Comparison of ENCODE assay signal across 9 mouse cellular contexts in the genomic region with DNA sequence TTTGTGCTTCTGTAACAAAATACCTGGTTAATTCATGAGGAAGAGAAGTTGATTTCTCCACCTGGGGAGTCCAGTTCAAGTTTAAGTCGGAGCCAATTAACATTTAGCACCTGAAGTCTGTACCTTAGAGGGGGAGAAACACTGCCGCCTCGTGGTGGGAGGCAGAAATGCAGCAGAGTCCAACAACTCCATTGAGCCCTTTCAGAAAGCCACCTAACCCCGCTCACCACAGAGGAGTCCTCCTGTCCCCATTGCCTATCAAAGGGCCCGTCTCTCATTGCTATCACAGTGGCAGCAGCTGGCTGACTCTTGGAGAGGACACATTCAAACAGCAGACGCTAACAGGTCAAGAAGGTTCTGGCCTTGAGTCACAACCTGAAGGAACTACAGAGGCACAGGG. TPM values are rescaled to one million over a fixed set of nuclear protein-coding genes. Genes with fewer than 3 reads are reported as not detected.
A peak's percentile ranks its signal among the peaks of the same experiment; 100 is the strongest.
DNase-seq lines count a peak whose midpoint lies in the region; ATAC-seq lines count a peak whose summit lies in the region.
"Had no signal": no experiment of that assay in that cellular context is flagged by ENCODE, and none has a peak within 500 bp of the region (broad histone marks: within the 10 kb centered on the region; RNA-seq: fewer than 3 reads in every experiment).

No protein-coding gene starts in this region.

- DNase-seq in intestine, embryonic 14.5 days (ENCODE audit: low spot score) = peak; percentile 72
- peak; percentile 86 for DNase-seq in CD4-positive, CD25-positive, alpha-beta regulatory T cell, adult 2 months (ENCODE audit: low read depth, low spot score)
- peak; percentile 62 for DNase-seq in adipocyte (ENCODE audit: low spot score)
- peak; percentile 49 for DNase-seq in embryo, embryonic 10.5 days (ENCODE audit: low spot score)
- DNase-seq in left cerebral cortex, postnatal 4 days = peak; percentile 33
- DNase-seq in retina, postnatal 1 day = peak; percentile 36

- intact Hi-C loops in left cerebral cortex, postnatal 4 days (cut with DNase I) = no loop called here

- no peak overlapping the region for H3K27ac ChIP-seq in intestine, embryonic 14.5 days (ENCODE audit: low read depth)
- no peak overlapping the region for H3K27ac ChIP-seq in intestine, embryonic 16.5 days (ENCODE audit: low read length)
- no peak overlapping the region for H3K27ac ChIP-seq in hindbrain, embryonic 12.5 days

- no peak for ATAC-seq in intestine, embryonic 14.5 days (replicated peaks; ENCODE audit: low FRiP score, low TSS enrichment, low read depth)
- no peak for ATAC-seq in intestine, embryonic 16.5 days
- no peak for ATAC-seq in hindbrain, embryonic 12.5 days (ENCODE audit: low FRiP score)

- H3K4me2 ChIP-seq in intestine, embryonic 14.5 days (ENCODE audit: low read length) = no peak overlapping the region
- no peak overlapping the region for H3K4me2 ChIP-seq in intestine, embryonic 16.5 days (ENCODE audit: low read depth, low read length)
- H3K4me2 ChIP-seq in hindbrain, embryonic 12.5 days (replicated peaks) = no peak overlapping the region

- no peaks in the 10 kb centered on the region for H3K9me3 ChIP-seq in intestine, embryonic 14.5 days (ENCODE audit: control insufficient read depth, low read length)
- no peaks in the 10 kb centered on the region for H3K9me3 ChIP-seq in intestine, embryonic 16.5 days (ENCODE audit: control insufficient read depth, low read length)
- no peaks in the 10 kb centered on the region for H3K9me3 ChIP-seq in hindbrain, embryonic 12.5 days (replicated peaks)

- H3K27me3 ChIP-seq in intestine, embryonic 14.5 days (replicated peaks; ENCODE audit: control insufficient read depth, insufficient read depth, low read length) = no peaks in the 10 kb centered on the region
- H3K27me3 ChIP-seq in intestine, embryonic 16.5 days (replicated peaks; ENCODE audit: control insufficient read depth, insufficient read depth, low read length) = no peaks in the 10 kb centered on the region
- H3K27me3 ChIP-seq in hindbrain, embryonic 12.5 days = no peaks in the 10 kb centered on the region

- no peak overlapping the region for H3K4me3 ChIP-seq in intestine, embryonic 14.5 days (ENCODE audit: low read depth, low read length)
- H3K4me3 ChIP-seq in intestine, embryonic 16.5 days (ENCODE audit: low read length) = no peak overlapping the region
- no peak overlapping the region for H3K4me3 ChIP-seq in hindbrain, embryonic 12.5 days
- H3K4me3 ChIP-seq: erythroblast, embryonic 14.5 days had no signal

- no peaks in the 10 kb centered on the region for H3K4me1 ChIP-seq in intestine, embryonic 14.5 days (replicated peaks; ENCODE audit: control insufficient read depth, insufficient read depth, low read length)
- H3K4me1 ChIP-seq in intestine, embryonic 16.5 days (ENCODE audit: control insufficient read depth, insufficient read depth, low read length) = no peaks in the 10 kb centered on the region
- no peaks in the 10 kb centered on the region for H3K4me1 ChIP-seq in hindbrain, embryonic 12.5 days

- no peaks in the 10 kb centered on the region for H3K36me3 ChIP-seq in intestine, embryonic 14.5 days (ENCODE audit: control insufficient read depth, insufficient read depth, low read length)
- no peaks in the 10 kb centered on the region for H3K36me3 ChIP-seq in intestine, embryonic 16.5 days (ENCODE audit: control insufficient read depth, insufficient read depth, low read length)
- H3K36me3 ChIP-seq in hindbrain, embryonic 12.5 days = no peaks in the 10 kb centered on the region

- 17% methylated on average over 6 of the region's 6 CpGs for WGBS in intestine, embryonic 14.5 days
- WGBS in intestine, embryonic 16.5 days = 23% methylated on average over 6 of the region's 6 CpGs
- WGBS in hindbrain, embryonic 12.5 days = 28% methylated on average over 6 of the region's 6 CpGs

- H3K9ac ChIP-seq in intestine, embryonic 14.5 days (ENCODE audit: low read length) = no peak overlapping the region
- no peak overlapping the region for H3K9ac ChIP-seq in intestine, embryonic 16.5 days (ENCODE audit: low read depth, low read length)
- H3K9ac ChIP-seq in hindbrain, embryonic 12.5 days = no peak overlapping the region

RNA-seq across cellular contexts. Expression of gene Ifi27l2b, which starts 37.5 kb away (rescaled TPM):
- polyA plus RNA-seq in intestine, embryonic 14.5 days (2014; fragmentation: Nextera tagmentation; extraction: Ambion mirVana) = 6.5 and 8.5 TPM in 2 replicates
- 66.6 and 78.2 TPM in 2 replicates for polyA plus RNA-seq in intestine, embryonic 16.5 days (2015; fragmentation: Nextera tagmentation; extraction: Ambion mirVana)
- not detected for total RNA-seq in left cerebral cortex, postnatal 4 days (2021)
- not detected in 2 replicates for polyA plus RNA-seq in hindbrain, embryonic 12.5 days (2016; fragmentation: Nextera tagmentation; extraction: Ambion mirVana)
- polyA plus RNA-seq: erythroblast, embryonic 14.5 days had no signal

RNA-seq across cellular contexts. Expression of gene Ppp4r4, which starts 37.6 kb away (rescaled TPM):
- polyA plus RNA-seq in intestine, embryonic 14.5 days (2014; fragmentation: Nextera tagmentation; extraction: Ambion mirVana) = 1.2 and 1.8 TPM in 2 replicates
- polyA plus RNA-seq in intestine, embryonic 16.5 days (2015; fragmentation: Nextera tagmentation; extraction: Ambion mirVana) = 0.76 TPM in 2 replicates
- total RNA-seq in left cerebral cortex, postnatal 4 days (2021) = 1 to 10 TPM; 7.2 to 8.1 TPM
- polyA plus RNA-seq in hindbrain, embryonic 12.5 days (2016; fragmentation: Nextera tagmentation; extraction: Ambion mirVana) = 2.6 and 2.9 TPM in 2 replicates
- polyA plus RNA-seq: erythroblast, embryonic 14.5 days had no signal

RNA-seq across cellular contexts. Expression of gene Ifi27l2a, which starts 51.0 kb away (rescaled TPM):
- polyA plus RNA-seq in intestine, embryonic 14.5 days (2014; fragmentation: Nextera tagmentation; extraction: Ambion mirVana) = 16.4 and 23.2 TPM in 2 replicates
- 15.4 and 16.7 TPM in 2 replicates for polyA plus RNA-seq in intestine, embryonic 16.5 days (2015; fragmentation: Nextera tagmentation; extraction: Ambion mirVana)
- 1 to 10 TPM; 1.6 to 2.1 TPM for total RNA-seq in left cerebral cortex, postnatal 4 days (2021)
- 3.2 and 3.7 TPM in 2 replicates for polyA plus RNA-seq in hindbrain, embryonic 12.5 days (2016; fragmentation: Nextera tagmentation; extraction: Ambion mirVana)

Comparison
In these comparisons a context has a peak if more than half of its experiments do, and no peak if none do; other contexts are left out.
1. DNase-seq: peak in every context shown above with its lines; median percentile 86 in CD4-positive, CD25-positive, alpha-beta regulatory T cell, adult 2 months; 72 in intestine, embryonic 14.5 days; 62 in adipocyte; 49 in embryo, embryonic 10.5 days; 36 in retina, postnatal 1 day; 33 in left cerebral cortex, postnatal 4 days.